Mouse (Mus musculus): Measurements from ENCODE around the gene Tbkbp1. TPM values are rescaled to one million over a fixed set of nuclear protein-coding genes. Genes with fewer than 3 reads are reported as not detected.
A peak's percentile ranks its signal among the peaks of the same experiment; 100 is the strongest.
"Not testable (repeated sequence)": the region's sequence is repeated elsewhere in the genome, so short reads cannot be mapped to it uniquely, and the experiment has no call there.

Tbkbp1 gene
- not detected in 2 replicates for polyA plus RNA-seq (2012; ENCODE audit: insufficient read depth, insufficient read length, low replicate concordance, missing spikeins)

GRCm38 (mm10) chr11:97151343-97151801 lies at the start of gene Tbkbp1:
Tbkbp1 (minus strand) TSS chr11:97151495.
- Histone ChIP-seq H3K4me1 (ENCODE audit: control insufficient read depth, insufficient read depth, low read length) (peaks cover 28% of the 10 kb centered on the region), H3K27ac (ENCODE audit: insufficient read depth, low read depth, low read length) (no peak within 1 kb of the TSS), H3K4me3 (ENCODE audit: insufficient read depth, low read depth, low read length) (peak within 1 kb of the TSS; percentile 60)
- 1% methylated on average over 32 of the region's 64 CpGs for WGBS
- TF ChIP-seq CTCF (IDR thresholded peaks at IDR 0.05; ENCODE audit: insufficient read depth, low read depth, low read length): no peak
- TF ChIP-seq POLR2A (IDR thresholded peaks at IDR 0.05; ENCODE audit: insufficient read depth, low read depth, low read length): no peak

GRCm38 (mm10) chr11:97199519-97199918 lies 48.2 kb upstream of the Tbkbp1 start:
- WGBS: 88% methylated on average over 6 of the region's 6 CpGs
- Histone ChIP-seq H3K4me3 (ENCODE audit: insufficient read depth, low read depth, low read length) (no peak overlapping the region), H3K27ac (ENCODE audit: insufficient read depth, low read depth, low read length) (no peak overlapping the region), H3K4me1 (ENCODE audit: control insufficient read depth, insufficient read depth, low read length) (no peaks in the 10 kb centered on the region)
- TF ChIP-seq CTCF (IDR thresholded peaks at IDR 0.05; ENCODE audit: insufficient read depth, low read depth, low read length): no peak
- TF ChIP-seq POLR2A (IDR thresholded peaks at IDR 0.05; ENCODE audit: insufficient read depth, low read depth, low read length): no peak

- no peak overlapping the region for H3K4me3 ChIP-seq (ENCODE audit: insufficient read depth, low read depth, low read length)
- TF ChIP-seq CTCF (IDR thresholded peaks at IDR 0.05; ENCODE audit: insufficient read depth, low read depth, low read length) (0 out of 2 replicates have a peak, but pooled peaks have one; percentile 37), POLR2A (IDR thresholded peaks at IDR 0.05; ENCODE audit: insufficient read depth, low read depth, low read length) (no peak)
- H3K4me1 ChIP-seq (ENCODE audit: control insufficient read depth, insufficient read depth, low read length): no peaks in the 10 kb centered on the region
- WGBS: 12% methylated on average over 5 of the region's 5 CpGs
- no peak overlapping the region for H3K27ac ChIP-seq (ENCODE audit: insufficient read depth, low read depth, low read length)
Measured at GRCm38 (mm10) chr11:97198601-97199000, 47.3 kb upstream of the Tbkbp1 start.

GRCm38 (mm10) chr11:97197021-97197420 lies 45.7 kb upstream of the Tbkbp1 start:
- no peaks in the 10 kb centered on the region for H3K4me1 ChIP-seq (ENCODE audit: control insufficient read depth, insufficient read depth, low read length)
- TF ChIP-seq POLR2A (IDR thresholded peaks at IDR 0.05; ENCODE audit: insufficient read depth, low read depth, low read length) (no peak), CTCF (IDR thresholded peaks at IDR 0.05; ENCODE audit: insufficient read depth, low read depth, low read length) (no peak)
- no peak overlapping the region for H3K4me3 ChIP-seq (ENCODE audit: insufficient read depth, low read depth, low read length)
- no peak overlapping the region for H3K27ac ChIP-seq (ENCODE audit: insufficient read depth, low read depth, low read length)
- 78% methylated on average over 8 of the region's 8 CpGs for WGBS

GRCm38 (mm10) chr11:97196541-97196940 lies 45.2 kb upstream of the Tbkbp1 start:
- no peak overlapping the region for H3K4me3 ChIP-seq (ENCODE audit: insufficient read depth, low read depth, low read length)
- WGBS: 68% methylated on average over 12 of the region's 12 CpGs
- no peak overlapping the region for H3K27ac ChIP-seq (ENCODE audit: insufficient read depth, low read depth, low read length)
- TF ChIP-seq POLR2A (IDR thresholded peaks at IDR 0.05; ENCODE audit: insufficient read depth, low read depth, low read length) (no peak), CTCF (IDR thresholded peaks at IDR 0.05; ENCODE audit: insufficient read depth, low read depth, low read length) (no peak)
- H3K4me1 ChIP-seq (ENCODE audit: control insufficient read depth, insufficient read depth, low read length): no peaks in the 10 kb centered on the region

- TF ChIP-seq CTCF (IDR thresholded peaks at IDR 0.05; ENCODE audit: insufficient read depth, low read depth, low read length) (no peak), POLR2A (IDR thresholded peaks at IDR 0.05; ENCODE audit: insufficient read depth, low read depth, low read length) (no peak)
- H3K4me3 ChIP-seq (ENCODE audit: insufficient read depth, low read depth, low read length): no peak overlapping the region
- no peak overlapping the region for H3K27ac ChIP-seq (ENCODE audit: insufficient read depth, low read depth, low read length)
- H3K4me1 ChIP-seq (ENCODE audit: control insufficient read depth, insufficient read depth, low read length): no peaks in the 10 kb centered on the region
Measured at GRCm38 (mm10) chr11:97192621-97192951, 41.3 kb upstream of the Tbkbp1 start.

GRCm38 (mm10) chr11:97191915-97192620 lies 40.8 kb upstream of the Tbkbp1 start:
- no peak overlapping the region for H3K27ac ChIP-seq (ENCODE audit: insufficient read depth, low read depth, low read length)
- TF ChIP-seq CTCF (IDR thresholded peaks at IDR 0.05; ENCODE audit: insufficient read depth, low read depth, low read length): no peak
- TF ChIP-seq POLR2A (IDR thresholded peaks at IDR 0.05; ENCODE audit: insufficient read depth, low read depth, low read length): no peak
- H3K4me3 ChIP-seq (ENCODE audit: insufficient read depth, low read depth, low read length): no peak overlapping the region
- 82% methylated on average over 6 of the region's 6 CpGs for WGBS
- no peaks in the 10 kb centered on the region for H3K4me1 ChIP-seq (ENCODE audit: control insufficient read depth, insufficient read depth, low read length)

- H3K27ac ChIP-seq (ENCODE audit: insufficient read depth, low read depth, low read length): no peak overlapping the region
- 90% methylated on average over 6 of the region's 6 CpGs for WGBS
- H3K4me1 ChIP-seq (ENCODE audit: control insufficient read depth, insufficient read depth, low read length): no peaks in the 10 kb centered on the region
- no peak overlapping the region for H3K4me3 ChIP-seq (ENCODE audit: insufficient read depth, low read depth, low read length)
- TF ChIP-seq POLR2A (IDR thresholded peaks at IDR 0.05; ENCODE audit: insufficient read depth, low read depth, low read length) (no peak), CTCF (IDR thresholded peaks at IDR 0.05; ENCODE audit: insufficient read depth, low read depth, low read length) (no peak)
Measured at GRCm38 (mm10) chr11:97190992-97191391, 39.7 kb upstream of the Tbkbp1 start.

GRCm38 (mm10) chr11:97189645-97190044 lies 38.4 kb upstream of the Tbkbp1 start:
- not testable (repeated sequence) for H3K4me3 ChIP-seq (ENCODE audit: insufficient read depth, low read depth, low read length); H3K27ac ChIP-seq (ENCODE audit: insufficient read depth, low read depth, low read length); H3K4me1 ChIP-seq (ENCODE audit: control insufficient read depth, insufficient read depth, low read length)
- 88% methylated on average over 6 of the region's 6 CpGs for WGBS
